Mouse (Mus musculus): ENCODE measurements around the gene Plxnb2. TPM values are rescaled to one million over a fixed set of nuclear protein-coding genes. Genes with fewer than 3 reads are reported as not detected.

Plxnb2 gene
- polyA plus RNA-seq, 1 experiment from 2014 or later, result 128 TPM

GRCm38 (mm10) chr15:89147024-89147423, 33.6 kb downstream of the Plxnb2 start:
- peak overlapping the region; percentile 51 for H3K4me2 ChIP-seq
- H3K27me3 ChIP-seq, result peaks cover 62% of the 10 kb centered on the region
- H3K4me1 ChIP-seq, result peaks cover 42% of the 10 kb centered on the region
- H3K9ac ChIP-seq, result no peak overlapping the region
- no peaks in the 10 kb centered on the region for H3K9me3 ChIP-seq
- ATAC-seq (ENCODE audit: borderline replicate concordance, extremely low read depth, low FRiP score, low TSS enrichment), result no peak
- H3K4me3 ChIP-seq, result peak overlapping the region; percentile 25; the same call in 1 of the 2 replicates
- 8% methylated on average over 16 of the region's 16 CpGs for WGBS
- no peaks in the 10 kb centered on the region for H3K36me3 ChIP-seq
- no peak overlapping the region for H3K27ac ChIP-seq

GRCm38 (mm10) chr15:89146537-89146936, 34.1 kb downstream of the Plxnb2 start:
- peaks cover 44% of the 10 kb centered on the region for H3K4me1 ChIP-seq

GRCm38 (mm10) chr15:89145813-89146350, 34.7 kb downstream of the Plxnb2 start:
- Histone ChIP-seq H3K36me3 (no peaks in the 10 kb centered on the region), H3K27ac (no peak overlapping the region), H3K4me2 (0 out of 2 replicates have a peak overlapping the region, but pooled peaks have one; percentile 51), H3K27me3 (peaks cover 71% of the 10 kb centered on the region), H3K9ac (no peak overlapping the region), H3K4me3 (no peak overlapping the region), H3K4me1 (peaks cover 51% of the 10 kb centered on the region), H3K9me3 (no peaks in the 10 kb centered on the region)
- ATAC-seq (ENCODE audit: borderline replicate concordance, extremely low read depth, low FRiP score, low TSS enrichment), result no peak
- WGBS, result 67% methylated on average over 24 of the region's 24 CpGs

More at GRCm38 (mm10) chr15:89146537-89146936, 34.1 kb downstream of the Plxnb2 start:
- 2% methylated on average over 27 of the region's 27 CpGs for WGBS
- Histone ChIP-seq H3K4me3 (peak overlapping the region; percentile 25), H3K27me3 (peaks cover 65% of the 10 kb centered on the region), H3K27ac (no peak overlapping the region), H3K4me2 (peak overlapping the region; percentile 51), H3K9ac (no peak overlapping the region), H3K9me3 (no peaks in the 10 kb centered on the region), H3K36me3 (no peaks in the 10 kb centered on the region)
- peak; percentile 23; the same call in 1 of the 2 replicates for ATAC-seq (ENCODE audit: borderline replicate concordance, extremely low read depth, low FRiP score, low TSS enrichment)

- H3K36me3 ChIP-seq, result no peaks in the 10 kb centered on the region
- H3K9ac ChIP-seq, result no peak overlapping the region
- H3K9me3 ChIP-seq, result no peaks in the 10 kb centered on the region
- WGBS, result 80% methylated on average over 11 of the region's 11 CpGs
- H3K27ac ChIP-seq, result no peak overlapping the region
- H3K27me3 ChIP-seq, result peaks cover 77% of the 10 kb centered on the region
- H3K4me1 ChIP-seq, result peaks cover 54% of the 10 kb centered on the region
- no peak for ATAC-seq (ENCODE audit: borderline replicate concordance, extremely low read depth, low FRiP score, low TSS enrichment)
- H3K4me2 ChIP-seq, result no peak overlapping the region
- no peak overlapping the region for H3K4me3 ChIP-seq
Measured at GRCm38 (mm10) chr15:89144965-89145364, 35.6 kb downstream of the Plxnb2 start.

GRCm38 (mm10) chr15:89143134-89143533, 37.5 kb downstream of the Plxnb2 start:
- no peaks in the 10 kb centered on the region for H3K9me3 ChIP-seq
- no peak overlapping the region for H3K27ac ChIP-seq
- peaks cover 41% of the 10 kb centered on the region for H3K4me1 ChIP-seq
- H3K36me3 ChIP-seq, result no peaks in the 10 kb centered on the region
- no peak overlapping the region for H3K4me3 ChIP-seq
- WGBS, result 57% methylated on average over 2 of the region's 2 CpGs
- no peak overlapping the region for H3K4me2 ChIP-seq
- H3K9ac ChIP-seq, result no peak overlapping the region
- peaks cover 76% of the 10 kb centered on the region for H3K27me3 ChIP-seq
- ATAC-seq (ENCODE audit: borderline replicate concordance, extremely low read depth, low FRiP score, low TSS enrichment), result no peak

- no peak overlapping the region for H3K27ac ChIP-seq
- no peaks in the 10 kb centered on the region for H3K9me3 ChIP-seq
- H3K4me3 ChIP-seq, result no peak overlapping the region
- 0 out of 2 replicates have a peak overlapping the region, but pooled peaks have one; percentile 14 for H3K4me2 ChIP-seq
- peaks cover 31% of the 10 kb centered on the region for H3K4me1 ChIP-seq
- 53% methylated on average over 4 of the region's 4 CpGs for WGBS
- peaks cover 64% of the 10 kb centered on the region for H3K27me3 ChIP-seq
- H3K9ac ChIP-seq, result no peak overlapping the region
- no peak for ATAC-seq (ENCODE audit: borderline replicate concordance, extremely low read depth, low FRiP score, low TSS enrichment)
- no peaks in the 10 kb centered on the region for H3K36me3 ChIP-seq
Measured at GRCm38 (mm10) chr15:89141905-89142304, 38.7 kb downstream of the Plxnb2 start.

- 16% methylated on average over 5 of the region's 5 CpGs for WGBS
- peaks cover 59% of the 10 kb centered on the region for H3K27me3 ChIP-seq
- peak overlapping the region; percentile 55; the same call in 1 of the 2 replicates for H3K4me3 ChIP-seq
- no peak for ATAC-seq (ENCODE audit: borderline replicate concordance, extremely low read depth, low FRiP score, low TSS enrichment)
- H3K4me1 ChIP-seq, result peaks cover 26% of the 10 kb centered on the region
- no peaks in the 10 kb centered on the region for H3K9me3 ChIP-seq
- no peaks in the 10 kb centered on the region for H3K36me3 ChIP-seq
- H3K9ac ChIP-seq, result no peak overlapping the region
- no peak overlapping the region for H3K27ac ChIP-seq
- peak overlapping the region; percentile 89; the same call in 1 of the 2 replicates for H3K4me2 ChIP-seq
Measured at GRCm38 (mm10) chr15:89141443-89141842, 39.1 kb downstream of the Plxnb2 start.

GRCm38 (mm10) chr15:89140659-89141252, 39.8 kb downstream of the Plxnb2 start, which contains the start of gene Mapk12:
Gene Mapk12 (minus strand): TSS chr15:89140703.
- peaks cover 21% of the 10 kb centered on the region for H3K4me1 ChIP-seq
- H3K36me3 ChIP-seq, result no peaks in the 10 kb centered on the region
- H3K9me3 ChIP-seq, result no peaks in the 10 kb centered on the region
- peak; percentile 61; the same call in 1 of the 2 replicates for ATAC-seq (ENCODE audit: borderline replicate concordance, extremely low read depth, low FRiP score, low TSS enrichment)
- H3K4me3 ChIP-seq, result peak within 1 kb of the TSS; percentile 55
- peak within 1 kb of the TSS; percentile 89 for H3K4me2 ChIP-seq
- H3K9ac ChIP-seq, result peak within 1 kb of the TSS; percentile 43
- H3K27me3 ChIP-seq, result peaks cover 53% of the 10 kb centered on the region
- 0 out of 2 replicates have a peak within 1 kb of the TSS, but pooled peaks have one; percentile 13 for H3K27ac ChIP-seq
- WGBS, result under 1% methylated on average over 21 of the region's 21 CpGs

- WGBS, result under 1% methylated on average over 53 of the region's 53 CpGs
- H3K4me2 ChIP-seq, result peak overlapping the region; percentile 89
- no peaks in the 10 kb centered on the region for H3K36me3 ChIP-seq
- H3K9me3 ChIP-seq, result no peaks in the 10 kb centered on the region
- peaks cover 21% of the 10 kb centered on the region for H3K4me1 ChIP-seq
- peaks cover 46% of the 10 kb centered on the region for H3K27me3 ChIP-seq
- peak overlapping the region; percentile 43 for H3K9ac ChIP-seq
- 0 out of 2 replicates have a peak overlapping the region, but pooled peaks have one; percentile 13 for H3K27ac ChIP-seq
- peak overlapping the region; percentile 55 for H3K4me3 ChIP-seq
- ATAC-seq (ENCODE audit: borderline replicate concordance, extremely low read depth, low FRiP score, low TSS enrichment), result peak; percentile 35; the same call in 1 of the 2 replicates
Measured at GRCm38 (mm10) chr15:89140048-89140658, 40.4 kb downstream of the Plxnb2 start.

- no peak overlapping the region for H3K9ac ChIP-seq
- peaks cover 42% of the 10 kb centered on the region for H3K27me3 ChIP-seq
- 92% methylated on average over 6 of the region's 6 CpGs for WGBS
- no peaks in the 10 kb centered on the region for H3K36me3 ChIP-seq
- no peak for ATAC-seq (ENCODE audit: borderline replicate concordance, extremely low read depth, low FRiP score, low TSS enrichment)
- H3K4me1 ChIP-seq, result peaks cover 21% of the 10 kb centered on the region
- H3K9me3 ChIP-seq, result no peaks in the 10 kb centered on the region
- H3K4me2 ChIP-seq, result no peak overlapping the region
- no peak overlapping the region for H3K4me3 ChIP-seq
- no peak overlapping the region for H3K27ac ChIP-seq
Measured at GRCm38 (mm10) chr15:89138531-89138930, 42.1 kb downstream of the Plxnb2 start.

- ATAC-seq (ENCODE audit: borderline replicate concordance, extremely low read depth, low FRiP score, low TSS enrichment), result no peak
- peaks cover 42% of the 10 kb centered on the region for H3K27me3 ChIP-seq
- H3K9me3 ChIP-seq, result no peaks in the 10 kb centered on the region
- WGBS, result 82% methylated on average over 7 of the region's 7 CpGs
- H3K36me3 ChIP-seq, result no peaks in the 10 kb centered on the region
- no peak overlapping the region for H3K4me3 ChIP-seq
- no peak overlapping the region for H3K4me2 ChIP-seq
- peaks cover 21% of the 10 kb centered on the region for H3K4me1 ChIP-seq
- no peak overlapping the region for H3K9ac ChIP-seq
- no peak overlapping the region for H3K27ac ChIP-seq
Measured at GRCm38 (mm10) chr15:89138046-89138405, 42.6 kb downstream of the Plxnb2 start.

Measured in lung, embryonic 15.5 days (tissue).